Comparison of ENCODE assay signal across 8 mouse cellular contexts in the genomic region with DNA sequence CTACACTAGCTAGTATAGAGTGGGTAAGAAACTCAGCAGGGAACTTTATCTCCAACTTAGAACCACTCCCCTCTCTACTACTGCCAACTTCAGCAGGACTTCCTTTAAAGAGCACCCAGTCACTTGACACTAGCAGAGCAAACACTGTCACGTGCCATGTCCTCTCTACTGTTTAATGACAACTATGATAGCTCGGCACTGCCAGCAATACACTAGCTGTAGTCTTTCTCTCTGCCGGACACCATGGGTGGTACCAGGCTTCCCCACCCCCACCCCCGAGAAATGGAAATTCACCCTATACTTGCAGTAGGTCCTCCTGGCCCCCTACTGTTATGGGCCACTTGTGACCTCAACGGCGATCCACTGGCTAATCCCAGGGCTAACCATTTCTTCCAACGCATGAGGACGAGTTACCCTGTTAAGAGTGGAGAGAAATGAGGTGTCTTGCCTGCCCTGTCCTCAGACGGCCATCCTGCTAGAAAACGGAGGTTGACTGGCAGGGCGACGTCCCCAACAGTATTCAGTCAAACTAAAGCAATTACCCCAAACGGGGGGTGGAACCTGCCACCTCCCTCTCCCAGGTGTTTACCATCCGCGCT. TPM values are rescaled to one million over a fixed set of nuclear protein-coding genes. Genes with fewer than 3 reads are reported as not detected.
DNase-seq lines count a peak whose midpoint lies in the region; ATAC-seq and TF ChIP-seq lines count a peak whose summit lies in the region.

No protein-coding gene starts in this region.

- peaks cover 32% of the 10 kb centered on the region for H3K4me1 ChIP-seq in forebrain, embryonic 10.5 days
- H3K4me1 ChIP-seq in hindbrain, postnatal 0 days (ENCODE audit: insufficient read depth, low read length), result peaks cover 8% of the 10 kb centered on the region
- H3K4me1 ChIP-seq in liver, embryonic 15.5 days (replicated peaks), result peaks cover 32% of the 10 kb centered on the region
- peaks cover 20% of the 10 kb centered on the region for H3K4me1 ChIP-seq in neural tube, embryonic 13.5 days (replicated peaks)

- 2% methylated on average over 15 of the region's 15 CpGs for WGBS in forebrain, embryonic 10.5 days
- 1% methylated on average over 15 of the region's 15 CpGs for WGBS in hindbrain, postnatal 0 days
- under 1% methylated on average over 15 of the region's 15 CpGs for WGBS in liver, embryonic 15.5 days (ENCODE audit: insufficient replicate concordance)
- under 1% methylated on average over 15 of the region's 15 CpGs for WGBS in neural tube, embryonic 13.5 days

- peak overlapping the region; percentile 99 for H3K27ac ChIP-seq in forebrain, embryonic 10.5 days
- peak overlapping the region; percentile 97 for H3K27ac ChIP-seq in hindbrain, postnatal 0 days
- peak overlapping the region; percentile 93 for H3K27ac ChIP-seq in liver, embryonic 15.5 days (replicated peaks)
- H3K27ac ChIP-seq in neural tube, embryonic 13.5 days (replicated peaks), result peak overlapping the region; percentile 98

- H3K4me2 ChIP-seq in hindbrain, postnatal 0 days (ENCODE audit: low read depth, low read length), result peak overlapping the region; percentile 91
- peak overlapping the region; percentile 94 for H3K4me2 ChIP-seq in liver, embryonic 15.5 days
- H3K4me2 ChIP-seq in neural tube, embryonic 13.5 days, result peak overlapping the region; percentile 84

- peak overlapping the region; percentile 87 for H3K4me3 ChIP-seq in forebrain, embryonic 10.5 days
- H3K4me3 ChIP-seq in hindbrain, postnatal 0 days (ENCODE audit: low read length), result peak overlapping the region; percentile 74
- peak overlapping the region; percentile 83 for H3K4me3 ChIP-seq in liver, embryonic 15.5 days (replicated peaks)
- peak overlapping the region; percentile 63 for H3K4me3 ChIP-seq in neural tube, embryonic 13.5 days

- DNase-seq in frontal cortex, adult 2 months (ENCODE audit: extremely low spot score in 1 of 2, low spot score in 1 of 2), result no peak
- peak; percentile 39 for DNase-seq in NIH3T3 (ENCODE audit: low read depth)
- no peak for DNase-seq in forebrain, embryonic 10.5 days (ENCODE audit: extremely low spot score, low spot score)
- peak; percentile 17 for DNase-seq in hindbrain, postnatal 0 days (ENCODE audit: low spot score)
- no peak for DNase-seq in right cerebral cortex, postnatal 10 days (ENCODE audit: low spot score in 2 of 2)

- no peaks in the 10 kb centered on the region for H3K27me3 ChIP-seq in forebrain, embryonic 10.5 days (ENCODE audit: poor library complexity, severe bottlenecking)
- H3K27me3 ChIP-seq in hindbrain, postnatal 0 days (ENCODE audit: insufficient read depth, low read length), result no peaks in the 10 kb centered on the region
- H3K27me3 ChIP-seq in liver, embryonic 15.5 days, result no peaks in the 10 kb centered on the region
- H3K27me3 ChIP-seq in neural tube, embryonic 13.5 days, result no peaks in the 10 kb centered on the region

- H3K36me3 ChIP-seq in forebrain, embryonic 10.5 days (replicated peaks), result peaks cover 36% of the 10 kb centered on the region
- H3K36me3 ChIP-seq in hindbrain, postnatal 0 days (ENCODE audit: insufficient read depth, low read length), result peaks cover 33% of the 10 kb centered on the region; the same call in 1 of the 2 replicates
- H3K36me3 ChIP-seq in liver, embryonic 15.5 days (replicated peaks), result peaks cover 35% of the 10 kb centered on the region
- peaks cover 37% of the 10 kb centered on the region for H3K36me3 ChIP-seq in neural tube, embryonic 13.5 days

- no peaks in the 10 kb centered on the region for H3K9me3 ChIP-seq in forebrain, embryonic 10.5 days
- no peaks in the 10 kb centered on the region for H3K9me3 ChIP-seq in hindbrain, postnatal 0 days (ENCODE audit: low read length)
- no peaks in the 10 kb centered on the region for H3K9me3 ChIP-seq in liver, embryonic 15.5 days (replicated peaks)
- no peaks in the 10 kb centered on the region for H3K9me3 ChIP-seq in neural tube, embryonic 13.5 days

- peak; percentile 35; the same call in 1 of the 2 replicates for ATAC-seq in frontal cortex, adult (ENCODE audit: low TSS enrichment)
- peak; percentile 16; the same call in 1 of the 2 replicates for ATAC-seq in hindbrain, postnatal 0 days
- peak; percentile 29 for ATAC-seq in liver, embryonic 15.5 days (ENCODE audit: insufficient read depth)
- peak; percentile 6 for ATAC-seq in neural tube, embryonic 13.5 days (ENCODE audit: low read depth)

- TF ChIP-seq CTCF in hindbrain, postnatal 0 days (IDR thresholded peaks at IDR 0.05; ENCODE audit: low read depth), result no peak

- H3K9ac ChIP-seq in hindbrain, postnatal 0 days (replicated peaks; ENCODE audit: low read length), result peak overlapping the region; percentile 79
- H3K9ac ChIP-seq in liver, embryonic 15.5 days, result peak overlapping the region; percentile 89
- H3K9ac ChIP-seq in neural tube, embryonic 13.5 days, result peak overlapping the region; percentile 88

RNA-seq across cellular contexts. Expression of a gene that starts 0.6 kb away (rescaled TPM):
- polyA plus RNA-seq in frontal cortex, adult 2 months (2012; rRNA removed), result 51.5 and 55.8 TPM in 2 replicates
- 30.9 and 35.4 TPM in 2 replicates for polyA plus RNA-seq in forebrain, embryonic 10.5 days (2016; fragmentation: Nextera tagmentation; extraction: Ambion mirVana)
- total RNA-seq in hindbrain, postnatal 0 days (2014; rRNA removed), result 42.8 and 43.5 TPM in 2 replicates
- 28.4 and 28.8 TPM in 2 replicates for polyA plus RNA-seq in hindbrain, postnatal 0 days (2015; fragmentation: Nextera tagmentation; extraction: Ambion mirVana)
- 13.6 and 15.8 TPM in 2 replicates for polyA plus RNA-seq in liver, embryonic 15.5 days (2015; fragmentation: Nextera tagmentation; extraction: Ambion mirVana)
- polyA plus RNA-seq in neural tube, embryonic 13.5 days (2015; fragmentation: Nextera tagmentation; extraction: Ambion mirVana), result 35.0 and 35.9 TPM in 2 replicates

RNA-seq across cellular contexts. Expression of a gene that starts 21.7 kb away (rescaled TPM):
- 3.4 and 3.6 TPM in 2 replicates for polyA plus RNA-seq in frontal cortex, adult 2 months (2012; rRNA removed)
- polyA plus RNA-seq in forebrain, embryonic 10.5 days (2016; fragmentation: Nextera tagmentation; extraction: Ambion mirVana), result 3.8 TPM in 2 replicates
- 10.9 and 16.0 TPM in 2 replicates for total RNA-seq in hindbrain, postnatal 0 days (2014; rRNA removed)
- polyA plus RNA-seq in hindbrain, postnatal 0 days (2015; fragmentation: Nextera tagmentation; extraction: Ambion mirVana), result 21.5 and 24.6 TPM in 2 replicates
- 2.3 and 2.7 TPM in 2 replicates for polyA plus RNA-seq in liver, embryonic 15.5 days (2015; fragmentation: Nextera tagmentation; extraction: Ambion mirVana)
- 3.4 and 4.1 TPM in 2 replicates for polyA plus RNA-seq in neural tube, embryonic 13.5 days (2015; fragmentation: Nextera tagmentation; extraction: Ambion mirVana)

RNA-seq across cellular contexts. Expression of a gene that starts 30.1 kb away (rescaled TPM):
- 64.9 and 67.0 TPM in 2 replicates for polyA plus RNA-seq in frontal cortex, adult 2 months (2012; rRNA removed)
- 33.6 and 38.8 TPM in 2 replicates for polyA plus RNA-seq in forebrain, embryonic 10.5 days (2016; fragmentation: Nextera tagmentation; extraction: Ambion mirVana)
- total RNA-seq in hindbrain, postnatal 0 days (2014; rRNA removed), result 85.4 and 101 TPM in 2 replicates
- 88.4 and 89.1 TPM in 2 replicates for polyA plus RNA-seq in hindbrain, postnatal 0 days (2015; fragmentation: Nextera tagmentation; extraction: Ambion mirVana)
- 13.7 and 16.0 TPM in 2 replicates for polyA plus RNA-seq in liver, embryonic 15.5 days (2015; fragmentation: Nextera tagmentation; extraction: Ambion mirVana)
- 63.8 and 70.7 TPM in 2 replicates for polyA plus RNA-seq in neural tube, embryonic 13.5 days (2015; fragmentation: Nextera tagmentation; extraction: Ambion mirVana)

RNA-seq across cellular contexts. Expression of a gene that starts 30.5 kb away (rescaled TPM):
- 51.9 and 56.2 TPM in 2 replicates for polyA plus RNA-seq in frontal cortex, adult 2 months (2012; rRNA removed)
- 256 and 258 TPM in 2 replicates for polyA plus RNA-seq in forebrain, embryonic 10.5 days (2016; fragmentation: Nextera tagmentation; extraction: Ambion mirVana)
- total RNA-seq in hindbrain, postnatal 0 days (2014; rRNA removed), result 96.0 and 105 TPM in 2 replicates
- 153 and 158 TPM in 2 replicates for polyA plus RNA-seq in hindbrain, postnatal 0 days (2015; fragmentation: Nextera tagmentation; extraction: Ambion mirVana)
- 86.6 and 89.6 TPM in 2 replicates for polyA plus RNA-seq in liver, embryonic 15.5 days (2015; fragmentation: Nextera tagmentation; extraction: Ambion mirVana)
- polyA plus RNA-seq in neural tube, embryonic 13.5 days (2015; fragmentation: Nextera tagmentation; extraction: Ambion mirVana), result 219 and 243 TPM in 2 replicates

Comparison
In these comparisons a context has a peak if more than half of its experiments do, and no peak if none do; other contexts are left out.
1. DNase-seq: peak in NIH3T3 (single experiment) and hindbrain, postnatal 0 days (single experiment); none in frontal cortex, adult 2 months (0 of 2), forebrain, embryonic 10.5 days (single experiment) and right cerebral cortex, postnatal 10 days (0 of 2).
2. Peak in every context shown above with its lines, with median percentiles within 50 percentile points of each other: ATAC-seq, H3K27ac ChIP-seq, H3K4me3 ChIP-seq, H3K4me2 ChIP-seq and H3K9ac ChIP-seq.